Mouse (Mus musculus): ENCODE data around the gene C130026I21Rik. TPM values are rescaled to one million over a fixed set of nuclear protein-coding genes. Genes with fewer than 3 reads are reported as not detected.
"Not testable (repeated sequence)": the region's sequence is repeated elsewhere in the genome, so short reads cannot be mapped to it uniquely, and the experiment has no call there.

Gene C130026I21Rik
- total and polyA plus RNA-seq, 2 experiments from 2014 or later, result 0.33 TPM; not detected in 1

- H3K4me3 ChIP-seq (ENCODE audit: low read depth, low read length); H3K27ac ChIP-seq (ENCODE audit: low read depth, low read length); H3K4me1 ChIP-seq (ENCODE audit: insufficient read depth); ATAC-seq; H3K9ac ChIP-seq; H3K27me3 ChIP-seq (ENCODE audit: insufficient read depth, low read length); H3K4me2 ChIP-seq (ENCODE audit: low read depth); DNase-seq; H3K9me3 ChIP-seq (ENCODE audit: low read length); H3K36me3 ChIP-seq (ENCODE audit: insufficient read depth): not testable (repeated sequence)
- 53% methylated on average over 3 of the region's 3 CpGs for WGBS
Observed at GRCm38 (mm10) chr1:85084803-85085202, 185.6 kb downstream of the C130026I21Rik start.

DNA sequence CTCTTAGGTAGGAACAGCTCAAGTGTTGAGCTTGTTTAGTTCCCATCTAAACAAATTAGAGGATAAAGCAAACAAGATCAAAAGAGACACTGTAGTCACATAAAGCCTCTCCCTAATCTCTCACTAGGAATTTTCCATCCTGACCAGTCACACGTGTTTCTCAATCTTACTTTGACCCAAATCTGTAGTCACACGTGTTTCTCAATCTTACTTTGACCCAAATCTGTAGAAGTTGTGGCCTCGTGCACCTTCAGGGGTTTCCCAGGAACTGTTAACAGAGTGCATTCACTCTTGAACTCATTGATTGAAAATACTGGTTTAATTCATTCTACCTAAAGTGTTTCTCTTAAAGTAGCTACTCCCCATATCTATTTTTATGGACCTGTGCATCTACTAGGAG lies 197.3 kb downstream of the C130026I21Rik start:
- not testable (repeated sequence) for H3K4me2 ChIP-seq (ENCODE audit: low read depth)

GRCm38 (mm10) chr1:85071690-85072089 lies 198.7 kb downstream of the C130026I21Rik start:
- not testable (repeated sequence) for H3K9ac ChIP-seq; H3K4me2 ChIP-seq (ENCODE audit: low read depth); H3K27me3 ChIP-seq (ENCODE audit: insufficient read depth, low read length); H3K9me3 ChIP-seq (ENCODE audit: low read length); ATAC-seq; DNase-seq; H3K27ac ChIP-seq (ENCODE audit: low read depth, low read length); H3K4me3 ChIP-seq (ENCODE audit: low read depth, low read length); H3K4me1 ChIP-seq (ENCODE audit: insufficient read depth); H3K36me3 ChIP-seq (ENCODE audit: insufficient read depth)
- 46% methylated on average over 3 of the region's 3 CpGs for WGBS

More for the DNA sequence above, 197.3 kb downstream of the C130026I21Rik start:
- H3K27me3 ChIP-seq (ENCODE audit: insufficient read depth, low read length); H3K9ac ChIP-seq; H3K27ac ChIP-seq (ENCODE audit: low read depth, low read length); H3K4me1 ChIP-seq (ENCODE audit: insufficient read depth); ATAC-seq; H3K9me3 ChIP-seq (ENCODE audit: low read length); DNase-seq; H3K4me3 ChIP-seq (ENCODE audit: low read depth, low read length); H3K36me3 ChIP-seq (ENCODE audit: insufficient read depth): not testable (repeated sequence)
- 72% methylated on average over 3 of the region's 3 CpGs for WGBS

DNA sequence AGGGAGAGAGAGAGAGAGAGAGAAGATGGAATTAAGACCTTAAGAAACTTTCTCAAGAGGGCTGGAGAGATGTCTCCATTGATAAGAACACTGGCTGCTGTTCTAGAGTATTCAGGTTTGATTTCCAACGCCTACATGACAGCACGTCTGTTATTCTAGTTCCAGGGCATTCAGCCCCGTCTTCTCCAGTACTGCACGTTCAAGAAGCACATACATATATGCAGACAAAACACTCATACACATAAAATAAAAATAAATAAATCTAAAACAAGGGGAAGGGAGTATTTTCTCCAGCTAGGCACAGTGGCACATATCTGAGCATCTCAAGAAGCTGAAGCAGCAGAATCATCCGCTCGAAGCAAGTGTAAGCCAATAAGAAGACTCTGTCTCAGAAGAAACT lies 234.6 kb downstream of the C130026I21Rik start:
- ATAC-seq; H3K9ac ChIP-seq; H3K4me1 ChIP-seq (ENCODE audit: insufficient read depth); H3K4me2 ChIP-seq (ENCODE audit: low read depth); H3K9me3 ChIP-seq (ENCODE audit: low read length); H3K27ac ChIP-seq (ENCODE audit: low read depth, low read length); H3K4me3 ChIP-seq (ENCODE audit: low read depth, low read length); H3K27me3 ChIP-seq (ENCODE audit: insufficient read depth, low read length); H3K36me3 ChIP-seq (ENCODE audit: insufficient read depth); DNase-seq: not testable (repeated sequence)
- 72% methylated on average over 4 of the region's 6 CpGs for WGBS

GRCm38 (mm10) chr1:85034394-85034793 lies 236.0 kb downstream of the C130026I21Rik start:
- H3K9ac ChIP-seq; H3K4me3 ChIP-seq (ENCODE audit: low read depth, low read length); H3K9me3 ChIP-seq (ENCODE audit: low read length); H3K36me3 ChIP-seq (ENCODE audit: insufficient read depth); H3K27me3 ChIP-seq (ENCODE audit: insufficient read depth, low read length); H3K4me1 ChIP-seq (ENCODE audit: insufficient read depth); H3K27ac ChIP-seq (ENCODE audit: low read depth, low read length); ATAC-seq; DNase-seq; H3K4me2 ChIP-seq (ENCODE audit: low read depth): not testable (repeated sequence)
- 87% methylated on average over 3 of the region's 4 CpGs for WGBS

DNA sequence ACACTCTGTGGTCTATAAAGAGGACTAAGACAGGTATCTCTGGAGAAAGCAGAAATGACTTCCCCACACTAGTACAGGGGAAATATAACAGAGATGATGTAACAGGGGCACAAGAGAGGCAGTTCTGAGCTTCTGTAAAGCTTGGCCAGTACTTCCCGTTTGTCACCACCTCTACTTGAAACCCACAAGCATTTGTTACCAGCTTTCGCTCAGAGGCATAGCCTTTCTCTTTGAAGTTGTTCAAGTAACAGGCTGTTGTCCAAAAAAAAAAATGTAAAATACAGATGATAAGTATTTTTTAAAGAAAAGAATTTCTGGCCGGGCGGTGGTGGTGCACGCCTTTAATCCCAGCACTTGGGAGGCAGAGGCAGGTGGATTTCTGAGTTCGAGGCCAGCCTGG lies 236.8 kb downstream of the C130026I21Rik start:
- H3K27me3 ChIP-seq (ENCODE audit: insufficient read depth, low read length); ATAC-seq; H3K9ac ChIP-seq; H3K4me2 ChIP-seq (ENCODE audit: low read depth); H3K9me3 ChIP-seq (ENCODE audit: low read length); H3K27ac ChIP-seq (ENCODE audit: low read depth, low read length); H3K36me3 ChIP-seq (ENCODE audit: insufficient read depth); H3K4me3 ChIP-seq (ENCODE audit: low read depth, low read length); DNase-seq; H3K4me1 ChIP-seq (ENCODE audit: insufficient read depth): not testable (repeated sequence)
- 96% methylated on average over 5 of the region's 6 CpGs for WGBS

GRCm38 (mm10) chr1:85030211-85030610 lies 240.2 kb downstream of the C130026I21Rik start:
- ATAC-seq; H3K27me3 ChIP-seq (ENCODE audit: insufficient read depth, low read length); H3K4me2 ChIP-seq (ENCODE audit: low read depth); H3K4me1 ChIP-seq (ENCODE audit: insufficient read depth); H3K9me3 ChIP-seq (ENCODE audit: low read length); DNase-seq; H3K36me3 ChIP-seq (ENCODE audit: insufficient read depth); H3K9ac ChIP-seq; H3K27ac ChIP-seq (ENCODE audit: low read depth, low read length); H3K4me3 ChIP-seq (ENCODE audit: low read depth, low read length): not testable (repeated sequence)
- 54% methylated on average over 12 of the region's 14 CpGs for WGBS

DNA sequence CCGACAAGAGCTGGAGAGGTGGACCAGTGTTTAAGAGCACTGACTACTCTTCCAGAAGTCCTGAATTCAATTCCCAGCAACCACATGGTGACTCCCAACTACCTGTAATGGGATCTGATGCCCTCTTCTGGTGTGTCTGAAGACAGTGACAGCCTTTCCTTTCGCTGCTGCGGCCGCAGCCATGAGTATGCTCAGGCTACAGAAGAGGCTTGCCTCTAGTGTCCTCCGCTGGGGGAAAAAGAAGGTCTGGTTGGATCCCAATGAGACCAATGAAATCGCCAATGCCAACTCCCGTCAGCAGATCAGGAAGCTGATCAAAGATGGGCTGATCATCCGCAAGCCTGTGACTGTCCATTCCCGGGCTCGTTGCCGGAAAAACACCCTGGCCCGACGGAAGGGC lies 258.4 kb downstream of the C130026I21Rik start:
- not testable (repeated sequence) for H3K4me2 ChIP-seq (ENCODE audit: low read depth); ATAC-seq; H3K9me3 ChIP-seq (ENCODE audit: low read length); H3K4me1 ChIP-seq (ENCODE audit: insufficient read depth); H3K9ac ChIP-seq; DNase-seq; H3K4me3 ChIP-seq (ENCODE audit: low read depth, low read length); H3K27ac ChIP-seq (ENCODE audit: low read depth, low read length); H3K27me3 ChIP-seq (ENCODE audit: insufficient read depth, low read length); H3K36me3 ChIP-seq (ENCODE audit: insufficient read depth)
- WGBS, result 96% methylated on average over 11 of the region's 13 CpGs

- not testable (repeated sequence) for DNase-seq; H3K4me2 ChIP-seq (ENCODE audit: low read depth); H3K4me1 ChIP-seq (ENCODE audit: insufficient read depth); H3K36me3 ChIP-seq (ENCODE audit: insufficient read depth); H3K4me3 ChIP-seq (ENCODE audit: low read depth, low read length); ATAC-seq; H3K27ac ChIP-seq (ENCODE audit: low read depth, low read length); H3K27me3 ChIP-seq (ENCODE audit: insufficient read depth, low read length); H3K9me3 ChIP-seq (ENCODE audit: low read length); H3K9ac ChIP-seq
- 91% methylated on average over 3 of the region's 3 CpGs for WGBS
Observed at GRCm38 (mm10) chr1:85010947-85011346, 259.4 kb downstream of the C130026I21Rik start.

DNA sequence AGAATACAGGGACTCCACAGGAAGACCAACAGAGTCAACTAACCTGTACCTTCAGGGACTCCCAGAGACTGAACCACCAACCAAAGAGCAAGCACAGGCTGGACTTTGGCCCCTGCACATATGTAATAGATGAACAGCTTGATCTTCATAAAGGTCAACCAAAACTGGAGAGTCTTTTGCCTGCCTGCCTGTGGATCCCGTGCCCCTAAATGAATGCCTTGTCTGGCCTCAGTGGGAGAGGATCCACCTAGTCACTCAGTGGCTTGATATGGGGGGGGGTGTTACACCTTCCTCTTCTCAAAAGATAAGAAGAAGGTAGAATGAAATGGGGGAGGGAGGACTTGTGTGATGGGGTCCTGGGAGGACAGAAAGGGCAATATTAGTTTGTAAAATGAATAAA lies 262.6 kb downstream of the C130026I21Rik start:
- not testable (repeated sequence) for DNase-seq; H3K4me2 ChIP-seq (ENCODE audit: low read depth); H3K27me3 ChIP-seq (ENCODE audit: insufficient read depth, low read length); H3K9me3 ChIP-seq (ENCODE audit: low read length); H3K4me3 ChIP-seq (ENCODE audit: low read depth, low read length); H3K4me1 ChIP-seq (ENCODE audit: insufficient read depth); ATAC-seq; H3K9ac ChIP-seq; H3K36me3 ChIP-seq (ENCODE audit: insufficient read depth); H3K27ac ChIP-seq (ENCODE audit: low read depth, low read length)
- 73% methylated on average over 1 of the region's 1 CpGs for WGBS

GRCm38 (mm10) chr1:84999241-84999640 lies 271.1 kb downstream of the C130026I21Rik start:
- H3K27ac ChIP-seq (ENCODE audit: low read depth, low read length), result not testable (repeated sequence)

More at GRCm38 (mm10) chr1:84999241-84999640, 271.1 kb downstream of the C130026I21Rik start:
- not testable (repeated sequence) for ATAC-seq; H3K9me3 ChIP-seq (ENCODE audit: low read length); H3K4me1 ChIP-seq (ENCODE audit: insufficient read depth); H3K27me3 ChIP-seq (ENCODE audit: insufficient read depth, low read length); H3K36me3 ChIP-seq (ENCODE audit: insufficient read depth); H3K4me2 ChIP-seq (ENCODE audit: low read depth); DNase-seq; H3K4me3 ChIP-seq (ENCODE audit: low read depth, low read length); H3K9ac ChIP-seq
- WGBS, result 95% methylated on average over 4 of the region's 12 CpGs

Measured in forebrain, postnatal 0 days (tissue).